Mouse (Mus musculus): ENCODE results near the gene Ltbp4.

DNA sequence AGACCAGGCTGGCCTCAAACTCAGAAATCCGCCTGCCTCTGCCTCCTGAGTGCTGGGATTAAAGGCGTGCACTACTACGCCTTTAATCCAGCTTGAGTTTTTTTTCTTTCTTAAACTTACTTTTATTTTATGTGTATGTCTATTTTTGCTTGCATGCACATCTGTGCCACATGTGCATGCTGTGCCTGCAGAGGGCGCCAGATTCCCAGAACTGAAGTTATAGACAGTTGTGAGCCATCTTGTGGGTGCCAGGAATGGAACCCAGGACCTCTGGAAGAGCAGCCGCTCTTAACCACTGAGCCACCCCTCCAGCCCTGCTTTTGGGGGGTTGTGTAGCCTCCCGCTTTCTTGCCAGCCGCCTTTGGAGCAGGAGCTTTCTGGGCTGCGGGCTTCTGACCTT, 66.1 kb downstream of the Ltbp4 start:
- no peak for TF ChIP-seq POLR2A (IDR thresholded peaks at IDR 0.05; ENCODE audit: control insufficient read depth, extremely low read depth, insufficient read depth, low read length, poor library complexity)
- no peak for TF ChIP-seq CTCF (IDR thresholded peaks at IDR 0.05; ENCODE audit: borderline replicate concordance, control insufficient read depth, extremely low read depth, insufficient read depth, low read length, poor library complexity)

All from thymus, adult 2 months (tissue).